Mouse (Mus musculus) E14TG2a.4 (cell line): Measurements from ENCODE around the gene Fam19a2.

Experiments
- CTCF ChIP-seq: conservative IDR thresholded peaks from 2 replicates; pipeline ENCODE4 v1.5.1; 2014; ENCODE audit warnings: low read length
- NANOG ChIP-seq: IDR thresholded peaks from 2 replicates; pipeline ENCODE4 v1.6.1; 2014; ENCODE audit warnings: borderline replicate concordance, low read length, mixed read lengths
- POU5F1 ChIP-seq: IDR thresholded peaks from 2 replicates; pipeline ENCODE4 v1.6.1; 2014; ENCODE audit warnings: low read length, borderline replicate concordance

DNA sequence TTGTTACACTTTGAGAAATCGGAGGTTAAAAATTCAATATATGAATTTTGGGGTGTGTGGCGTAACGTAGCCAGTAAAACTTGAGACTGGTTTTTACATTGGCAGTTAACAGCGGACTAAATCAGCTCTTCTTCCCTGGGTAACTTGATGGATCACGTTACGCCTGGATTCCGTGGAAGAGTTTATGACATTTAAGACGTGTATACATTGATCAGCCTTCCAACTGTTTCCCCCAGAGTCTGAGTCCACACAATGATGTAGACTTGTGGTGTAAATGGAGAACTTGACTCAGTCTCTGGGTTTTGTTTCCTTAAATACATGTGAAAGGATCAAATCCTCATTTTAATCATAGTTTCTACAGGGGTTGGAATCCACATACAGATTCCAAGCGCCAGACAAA lies 11.9 kb upstream of the Fam19a2 start:
- no peak for TF ChIP-seq POU5F1
- no peak for TF ChIP-seq CTCF
- TF ChIP-seq NANOG, result no peak
